Comparison of ENCODE assay signal across 28 mouse cellular contexts in genomic region chr7:124707143-124707542, GRCm38 (mm10).
DNase-seq lines count a peak whose midpoint lies in the region; ATAC-seq and TF ChIP-seq lines count a peak whose summit lies in the region.
"Had no signal": no experiment of that assay in that cellular context is flagged by ENCODE, and none has a peak within 500 bp of the region (broad histone marks: within the 10 kb centered on the region; RNA-seq: fewer than 3 reads in every experiment).

No protein-coding gene starts in this region.

- peak; percentile 68; the same call in 1 of the 2 replicates for ATAC-seq in kidney, embryonic 16.5 days (ENCODE audit: low FRiP score, low TSS enrichment)
- ATAC-seq: forebrain, embryonic 15.5 days; hindbrain, embryonic 16.5 days; Patski had no signal

- no peak for TF ChIP-seq POLR2A in kidney, adult 2 months (IDR thresholded peaks at IDR 0.05; ENCODE audit: low read depth, low read length)

- H3K36me3 ChIP-seq in kidney, adult 2 months (ENCODE audit: control insufficient read depth, insufficient read depth, low read length): no peaks in the 10 kb centered on the region
- H3K36me3 ChIP-seq in kidney, embryonic 16.5 days (ENCODE audit: insufficient read depth, low read length): no peaks in the 10 kb centered on the region
- H3K36me3 ChIP-seq: embryonic facial prominence, embryonic 12.5 days; forebrain, embryonic 12.5 days; forebrain, embryonic 15.5 days; G1E; heart, embryonic 12.5 days; heart, embryonic 15.5 days; hindbrain, embryonic 10.5 days; hindbrain, embryonic 13.5 days had no signal

- H3K27ac ChIP-seq in kidney, adult 2 months (ENCODE audit: insufficient read depth, low read depth, low read length): no peak overlapping the region
- no peak overlapping the region for H3K27ac ChIP-seq in kidney, embryonic 16.5 days (ENCODE audit: low read length)
- H3K27ac ChIP-seq: embryonic facial prominence, embryonic 12.5 days; forebrain, embryonic 12.5 days; forebrain, embryonic 15.5 days; heart, embryonic 15.5 days; hindbrain, embryonic 10.5 days; hindbrain, embryonic 13.5 days had no signal

- no peak overlapping the region for H3K4me2 ChIP-seq in kidney, embryonic 16.5 days (replicated peaks; ENCODE audit: low read depth, low read length)
- H3K4me2 ChIP-seq: embryonic facial prominence, embryonic 12.5 days; forebrain, embryonic 12.5 days; forebrain, embryonic 15.5 days; heart, embryonic 12.5 days; heart, embryonic 15.5 days; hindbrain, embryonic 13.5 days had no signal

- H3K27me3 ChIP-seq in kidney, adult 2 months (replicated peaks; ENCODE audit: control insufficient read depth, insufficient read depth, low read length): no peaks in the 10 kb centered on the region
- no peaks in the 10 kb centered on the region for H3K27me3 ChIP-seq in kidney, embryonic 16.5 days (ENCODE audit: insufficient read depth, low read length)
- H3K27me3 ChIP-seq: embryonic facial prominence, embryonic 12.5 days; forebrain, embryonic 12.5 days; forebrain, embryonic 15.5 days; heart, embryonic 15.5 days; hindbrain, embryonic 13.5 days; Patski had no signal

- H3K4me1 ChIP-seq in kidney, adult 2 months (ENCODE audit: control insufficient read depth, insufficient read depth, low read length): no peaks in the 10 kb centered on the region
- peaks cover 15% of the 10 kb centered on the region; the same call in 1 of the 2 replicates for H3K4me1 ChIP-seq in kidney, embryonic 16.5 days (ENCODE audit: insufficient read depth, low read length)
- H3K4me1 ChIP-seq: embryonic facial prominence, embryonic 12.5 days; heart, embryonic 12.5 days; heart, embryonic 15.5 days; hindbrain, embryonic 10.5 days had no signal

- WGBS in kidney, adult 2 months: 15% methylated on average over 3 of the region's 3 CpGs
- 19% methylated on average over 3 of the region's 3 CpGs for whole genome bisulfite sequencing in kidney, embryonic 16.5 days

- DNase-seq in gastrocnemius, adult 18-20 months (ENCODE audit: low spot score): peak; percentile 8
- no peak for DNase-seq in gastrocnemius, postnatal 4 days (ENCODE audit: low spot score in 2 of 2)
- peak; percentile 2 for DNase-seq in kidney, adult 2 months
- no peak for DNase-seq in kidney, adult 9 months
- no peak for DNase-seq in kidney, adult 18-20 months
- peak; percentile 7 for DNase-seq in kidney, postnatal 14 days
- DNase-seq in lung, postnatal 4 days: no peak
- DNase-seq: adrenal gland, postnatal 10 days; adrenal gland, postnatal 36 days; B cell, adult 2 months; cerebellum, adult 18-20 months; cerebellum, adult 9-10 months; cerebellum, postnatal 14 days; gastrocnemius, postnatal 14 days; heart, postnatal 10 days; heart, postnatal 36 days had no signal

- H3K9me3 ChIP-seq in kidney, embryonic 16.5 days (ENCODE audit: low read length): no peaks in the 10 kb centered on the region
- H3K9me3 ChIP-seq: embryonic facial prominence, embryonic 12.5 days; forebrain, embryonic 12.5 days; forebrain, embryonic 15.5 days; heart, embryonic 12.5 days; heart, embryonic 15.5 days; hindbrain, embryonic 10.5 days; hindbrain, embryonic 13.5 days had no signal

- no peak overlapping the region for H3K4me3 ChIP-seq in kidney, adult 2 months (ENCODE audit: insufficient read depth, low read depth, low read length)
- no peak overlapping the region for H3K4me3 ChIP-seq in kidney, embryonic 16.5 days (ENCODE audit: low read length)
- H3K4me3 ChIP-seq: embryonic facial prominence, embryonic 12.5 days; erythroblast, embryonic 14.5 days; forebrain, embryonic 12.5 days; forebrain, embryonic 15.5 days; heart, embryonic 12.5 days; heart, embryonic 15.5 days; hindbrain, embryonic 10.5 days; hindbrain, embryonic 13.5 days had no signal

- no peak for TF ChIP-seq CTCF in kidney, adult 2 months (conservative IDR thresholded peaks at IDR 0.05; ENCODE audit: insufficient read depth, insufficient read length, low read depth, low read length)

- H3K9ac ChIP-seq in kidney, embryonic 16.5 days (replicated peaks; ENCODE audit: low read length): no peak overlapping the region
- H3K9ac ChIP-seq: embryonic facial prominence, embryonic 12.5 days; forebrain, embryonic 12.5 days; forebrain, embryonic 15.5 days; heart, embryonic 12.5 days; heart, embryonic 15.5 days; hindbrain, embryonic 13.5 days had no signal

Comparison
In these comparisons a context has a peak if more than half of its experiments do, and no peak if none do; other contexts are left out.
1. DNase-seq: peak in gastrocnemius, adult 18-20 months (single experiment), kidney, adult 2 months (single experiment) and kidney, postnatal 14 days (single experiment); none in gastrocnemius, postnatal 4 days (0 of 2), kidney, adult 9 months (single experiment), kidney, adult 18-20 months (single experiment) and lung, postnatal 4 days (0 of 2).